Mouse (Mus musculus) neural tube, embryonic 10.5 days (tissue): ENCODE measurements around the gene Tnik.
A peak's percentile ranks its signal among the peaks of the same experiment; 100 is the strongest.

Experiments used
- DNase-seq: peaks from one replicate; pipeline ENCODE4 v3.0.0-alpha.2; 2017; ENCODE audit warnings: low spot score; ENCODE audit errors: extremely low spot score

Tnik gene

GRCm38 (mm10) chr3:28399593-28400216 is 136.7 kb downstream of the Tnik start:
- no peak for DNase-seq

- DNase-seq: no peak
These were observed 138.3 kb downstream of the Tnik start for GRCm38 (mm10) chr3:28401335-28401734.

GRCm38 (mm10) chr3:28402221-28402620 is 139.2 kb downstream of the Tnik start:
- no peak for DNase-seq

- DNase-seq: no peak
These were observed 142.4 kb downstream of the Tnik start for GRCm38 (mm10) chr3:28405391-28405790.

- peak; percentile 47 for DNase-seq
These were observed 145.9 kb downstream of the Tnik start for GRCm38 (mm10) chr3:28408859-28409459.

- no peak for DNase-seq
These were observed 147.3 kb downstream of the Tnik start for GRCm38 (mm10) chr3:28410269-28410668.

GRCm38 (mm10) chr3:28415986-28416385 is 153.0 kb downstream of the Tnik start:
- no peak for DNase-seq

- no peak for DNase-seq
These were observed 154.2 kb downstream of the Tnik start for GRCm38 (mm10) chr3:28417091-28417715.

GRCm38 (mm10) chr3:28420194-28420593 is 157.2 kb downstream of the Tnik start:
- DNase-seq: no peak

GRCm38 (mm10) chr3:28420698-28421097 is 157.7 kb downstream of the Tnik start:
- no peak for DNase-seq

- no peak for DNase-seq
These were observed 158.8 kb downstream of the Tnik start for GRCm38 (mm10) chr3:28421798-28422197.

GRCm38 (mm10) chr3:28422221-28422620 is 159.2 kb downstream of the Tnik start:
- no peak for DNase-seq

- DNase-seq: no peak
These were observed 162.9 kb downstream of the Tnik start for GRCm38 (mm10) chr3:28425911-28426310.

- DNase-seq: no peak
These were observed 168.4 kb downstream of the Tnik start for GRCm38 (mm10) chr3:28431459-28431858.

GRCm38 (mm10) chr3:28432321-28432720 is 169.3 kb downstream of the Tnik start:
- DNase-seq: no peak

- DNase-seq: no peak
These were observed 172.5 kb downstream of the Tnik start for GRCm38 (mm10) chr3:28435478-28435877.

- no peak for DNase-seq
These were observed 174.4 kb downstream of the Tnik start for GRCm38 (mm10) chr3:28437429-28437828.

- no peak for DNase-seq
These were observed 178.5 kb downstream of the Tnik start for GRCm38 (mm10) chr3:28441545-28441944.

GRCm38 (mm10) chr3:28442116-28442515 is 179.1 kb downstream of the Tnik start:
- DNase-seq: no peak

- DNase-seq: no peak
These were observed 184.9 kb downstream of the Tnik start for GRCm38 (mm10) chr3:28447950-28448349.

- DNase-seq: no peak
These were observed 190.4 kb downstream of the Tnik start for GRCm38 (mm10) chr3:28453458-28453857.

- no peak for DNase-seq
These were observed 193.8 kb downstream of the Tnik start for GRCm38 (mm10) chr3:28456842-28457241.

- DNase-seq: no peak
These were observed 194.5 kb downstream of the Tnik start for GRCm38 (mm10) chr3:28457517-28457916.
